Mouse (Mus musculus): ENCODE measurements at regions not wholly inside any gene's neighbourhood (a gene's known extent, or its start where the extent isn't known, plus 50 kb on each side); places are given as distances from the start of the nearest gene placed in this dataset.

GRCm38 (mm10) chr16:71622664-71623063 is 685.4 kb upstream of the Robo1 start:
- no peaks in the 10 kb centered on the region for H3K36me3 ChIP-seq
- H3K27me3 ChIP-seq (replicated peaks): no peaks in the 10 kb centered on the region
- H3K4me2 ChIP-seq: no peak overlapping the region
- no peak overlapping the region for H3K27ac ChIP-seq (ENCODE audit: poor library complexity, severe bottlenecking)
- WGBS: 81% methylated on average over 8 of the region's 8 CpGs
- no peak overlapping the region for H3K9ac ChIP-seq
- H3K4me1 ChIP-seq (replicated peaks): no peaks in the 10 kb centered on the region
- no peak for ATAC-seq (ENCODE audit: insufficient number of reproducible peaks, low FRiP score)
- no peaks in the 10 kb centered on the region for H3K9me3 ChIP-seq (replicated peaks)
- no peak overlapping the region for H3K4me3 ChIP-seq

GRCm38 (mm10) chr16:71640361-71640760 is 667.7 kb upstream of the Robo1 start:
- Histone ChIP-seq H3K4me3 (no peak overlapping the region), H3K4me1 (replicated peaks) (no peaks in the 10 kb centered on the region), H3K9ac (no peak overlapping the region), H3K4me2 (no peak overlapping the region), H3K27me3 (replicated peaks) (no peaks in the 10 kb centered on the region), H3K36me3 (no peaks in the 10 kb centered on the region), H3K9me3 (replicated peaks) (no peaks in the 10 kb centered on the region), H3K27ac (ENCODE audit: poor library complexity, severe bottlenecking) (no peak overlapping the region)
- WGBS: 63% methylated on average over 2 of the region's 2 CpGs
- ATAC-seq (ENCODE audit: insufficient number of reproducible peaks, low FRiP score): no peak

- no peak overlapping the region for H3K9ac ChIP-seq
- no peak overlapping the region for H3K4me3 ChIP-seq
- no peaks in the 10 kb centered on the region for H3K9me3 ChIP-seq (replicated peaks)
- no peaks in the 10 kb centered on the region for H3K27me3 ChIP-seq (replicated peaks)
- no peak overlapping the region for H3K4me2 ChIP-seq
- H3K27ac ChIP-seq (ENCODE audit: poor library complexity, severe bottlenecking): no peak overlapping the region
- H3K36me3 ChIP-seq: no peaks in the 10 kb centered on the region
- no peaks in the 10 kb centered on the region for H3K4me1 ChIP-seq (replicated peaks)
- no peak for ATAC-seq (ENCODE audit: insufficient number of reproducible peaks, low FRiP score)
- WGBS: 62% methylated on average over 6 of the region's 6 CpGs
Observed at GRCm38 (mm10) chr16:71643223-71643622, 664.9 kb upstream of the Robo1 start.

DNA sequence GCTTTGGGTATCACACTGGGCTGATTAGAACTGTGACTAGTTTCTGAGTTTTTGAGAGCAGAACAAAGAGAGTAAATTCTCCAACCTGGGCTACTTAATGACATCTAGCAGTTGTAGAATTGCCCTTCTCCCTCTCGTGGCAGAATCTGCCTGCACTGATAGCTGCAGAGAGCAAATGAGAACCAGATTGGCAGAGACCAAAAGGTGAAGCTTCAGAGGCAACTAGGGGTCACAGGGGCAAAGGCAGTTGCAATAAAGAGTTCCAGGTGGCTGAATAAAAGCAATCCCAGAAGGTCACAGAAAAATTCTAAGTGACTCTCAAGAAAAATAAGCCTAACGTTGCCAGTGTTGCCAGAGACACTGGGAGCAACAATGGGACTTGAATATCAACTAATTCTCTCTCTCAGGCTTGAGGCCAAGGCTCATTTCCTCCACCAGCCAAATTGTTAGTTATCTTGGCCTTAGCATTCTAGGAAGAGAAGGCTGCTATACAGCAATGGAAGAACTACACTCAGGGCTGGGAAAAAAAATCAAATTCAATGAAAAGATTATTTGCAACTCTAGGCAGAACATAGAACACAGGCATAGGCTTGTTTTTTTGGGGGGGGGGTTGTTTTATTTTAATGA is 629.9 kb upstream of the Robo1 start:
- no peak for ATAC-seq (ENCODE audit: insufficient number of reproducible peaks, low FRiP score)
- no peak overlapping the region for H3K4me2 ChIP-seq

DNA sequence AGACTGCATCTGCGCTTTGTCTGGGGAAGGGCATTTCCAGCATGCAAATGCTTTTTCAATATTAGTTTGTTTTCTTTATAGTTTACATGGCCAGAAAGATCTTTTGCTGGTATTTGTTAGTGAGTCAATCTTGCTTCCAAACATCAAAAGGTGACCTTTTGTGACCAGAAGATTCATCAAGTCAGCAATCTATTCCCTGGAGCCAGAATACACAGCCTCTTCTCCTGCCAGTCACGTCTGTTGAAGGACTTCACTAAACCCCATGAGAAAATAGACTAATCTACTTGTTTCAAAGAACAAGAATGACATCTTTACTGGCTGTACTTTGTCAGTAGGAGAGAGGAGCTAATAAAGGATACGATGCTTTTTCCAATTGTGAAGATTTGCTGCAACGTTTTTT is 614.6 kb upstream of the Robo1 start:
- 56% methylated on average over 4 of the region's 4 CpGs for WGBS
- Histone ChIP-seq H3K9me3 (replicated peaks) (no peaks in the 10 kb centered on the region), H3K27ac (ENCODE audit: poor library complexity, severe bottlenecking) (no peak overlapping the region), H3K36me3 (no peaks in the 10 kb centered on the region), H3K4me3 (no peak overlapping the region), H3K4me1 (replicated peaks) (no peaks in the 10 kb centered on the region), H3K9ac (no peak overlapping the region), H3K27me3 (replicated peaks) (no peaks in the 10 kb centered on the region), H3K4me2 (no peak overlapping the region)
- no peak for ATAC-seq (ENCODE audit: insufficient number of reproducible peaks, low FRiP score)

More for the DNA sequence above, 629.9 kb upstream of the Robo1 start:
- Histone ChIP-seq H3K4me1 (replicated peaks) (no peaks in the 10 kb centered on the region), H3K9me3 (replicated peaks) (no peaks in the 10 kb centered on the region), H3K27ac (ENCODE audit: poor library complexity, severe bottlenecking) (no peak overlapping the region), H3K9ac (no peak overlapping the region), H3K27me3 (replicated peaks) (no peaks in the 10 kb centered on the region), H3K36me3 (no peaks in the 10 kb centered on the region), H3K4me3 (no peak overlapping the region)
- 20% methylated on average over 2 of the region's 2 CpGs for WGBS

DNA sequence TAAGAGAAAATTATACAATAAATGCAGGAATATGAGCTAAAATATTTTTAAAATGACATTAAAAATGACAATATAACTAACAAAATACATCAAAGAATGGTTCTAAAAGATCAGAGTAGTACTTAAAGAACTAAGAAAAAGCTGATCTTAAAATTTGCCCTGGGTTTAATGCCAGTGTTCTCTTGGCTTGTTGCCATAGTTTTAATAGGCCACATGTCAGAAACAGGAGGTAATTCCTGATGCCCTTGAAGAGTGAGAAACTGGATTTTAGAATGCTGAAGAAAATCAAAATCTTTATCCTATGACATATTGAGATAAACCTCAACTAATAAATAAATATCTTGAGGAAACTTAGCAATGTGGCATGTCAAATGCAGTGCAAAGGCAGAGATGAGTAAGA is 602.3 kb upstream of the Robo1 start:
- no peak overlapping the region for H3K27ac ChIP-seq (ENCODE audit: poor library complexity, severe bottlenecking)
- no peak overlapping the region for H3K9ac ChIP-seq
- H3K27me3 ChIP-seq (replicated peaks): no peaks in the 10 kb centered on the region
- H3K9me3 ChIP-seq (replicated peaks): no peaks in the 10 kb centered on the region
- no peak overlapping the region for H3K4me3 ChIP-seq
- no peaks in the 10 kb centered on the region for H3K4me1 ChIP-seq (replicated peaks)
- ATAC-seq (ENCODE audit: insufficient number of reproducible peaks, low FRiP score): no peak
- no peak overlapping the region for H3K4me2 ChIP-seq
- no peaks in the 10 kb centered on the region for H3K36me3 ChIP-seq

DNA sequence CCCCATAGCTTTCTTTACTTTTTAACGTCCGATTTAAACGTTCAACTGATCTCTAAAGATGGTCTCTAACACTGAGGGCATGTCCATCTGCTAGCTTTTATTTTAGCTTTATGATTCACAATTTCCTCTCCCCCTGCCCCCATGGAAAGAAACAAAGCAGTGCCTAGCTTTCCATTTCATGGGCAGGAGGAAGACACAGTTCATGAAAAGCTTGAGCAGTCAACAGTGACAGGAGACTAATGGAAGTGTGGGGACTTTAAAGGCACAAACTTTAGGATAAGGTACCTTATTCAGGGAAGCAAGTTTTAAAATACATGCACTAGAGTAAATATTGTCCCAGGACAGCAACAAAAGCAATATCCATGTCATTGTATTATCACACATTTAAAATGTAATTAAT is 598.4 kb upstream of the Robo1 start:
- Histone ChIP-seq H3K4me1 (replicated peaks) (no peaks in the 10 kb centered on the region), H3K9me3 (replicated peaks) (no peaks in the 10 kb centered on the region), H3K27ac (ENCODE audit: poor library complexity, severe bottlenecking) (no peak overlapping the region), H3K36me3 (no peaks in the 10 kb centered on the region), H3K4me2 (no peak overlapping the region), H3K9ac (no peak overlapping the region), H3K4me3 (no peak overlapping the region), H3K27me3 (replicated peaks) (no peaks in the 10 kb centered on the region)
- 86% methylated on average over 3 of the region's 3 CpGs for WGBS
- no peak for ATAC-seq (ENCODE audit: insufficient number of reproducible peaks, low FRiP score)

DNA sequence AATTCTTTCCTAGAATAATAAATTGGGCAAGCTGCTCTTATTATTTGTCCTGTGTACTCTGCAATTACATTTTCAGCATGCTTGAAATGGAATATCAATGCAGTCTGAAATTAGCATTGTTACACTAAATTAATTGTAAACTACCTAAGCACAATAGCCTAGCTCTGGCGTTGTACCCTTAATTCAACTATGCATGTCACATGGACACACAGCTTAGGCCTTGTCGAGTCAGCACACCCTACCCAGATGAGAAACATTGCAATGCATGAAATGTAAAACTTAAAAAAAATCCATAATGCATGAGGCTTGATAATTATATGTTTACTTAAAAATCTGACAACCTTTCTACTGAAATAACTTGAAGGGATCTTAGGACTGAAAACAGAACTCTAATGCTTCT is 596.2 kb upstream of the Robo1 start:
- Histone ChIP-seq H3K4me2 (no peak overlapping the region), H3K9me3 (replicated peaks) (no peaks in the 10 kb centered on the region), H3K36me3 (no peaks in the 10 kb centered on the region), H3K27me3 (replicated peaks) (no peaks in the 10 kb centered on the region), H3K9ac (no peak overlapping the region), H3K27ac (ENCODE audit: poor library complexity, severe bottlenecking) (no peak overlapping the region), H3K4me3 (no peak overlapping the region), H3K4me1 (replicated peaks) (no peaks in the 10 kb centered on the region)
- ATAC-seq (ENCODE audit: insufficient number of reproducible peaks, low FRiP score): no peak
- 79% methylated on average over 2 of the region's 2 CpGs for WGBS

- Histone ChIP-seq H3K9me3 (replicated peaks) (no peaks in the 10 kb centered on the region), H3K4me1 (replicated peaks) (no peaks in the 10 kb centered on the region), H3K27ac (ENCODE audit: poor library complexity, severe bottlenecking) (no peak overlapping the region), H3K27me3 (replicated peaks) (no peaks in the 10 kb centered on the region), H3K4me2 (no peak overlapping the region), H3K36me3 (no peaks in the 10 kb centered on the region), H3K9ac (no peak overlapping the region), H3K4me3 (no peak overlapping the region)
- ATAC-seq (ENCODE audit: insufficient number of reproducible peaks, low FRiP score): no peak
- WGBS: 63% methylated on average over 3 of the region's 3 CpGs
Observed at GRCm38 (mm10) chr16:71717207-71717606, 590.9 kb upstream of the Robo1 start.

- 76% methylated on average over 2 of the region's 2 CpGs for WGBS
Observed at GRCm38 (mm10) chr16:71724898-71725297, 583.2 kb upstream of the Robo1 start.

DNA sequence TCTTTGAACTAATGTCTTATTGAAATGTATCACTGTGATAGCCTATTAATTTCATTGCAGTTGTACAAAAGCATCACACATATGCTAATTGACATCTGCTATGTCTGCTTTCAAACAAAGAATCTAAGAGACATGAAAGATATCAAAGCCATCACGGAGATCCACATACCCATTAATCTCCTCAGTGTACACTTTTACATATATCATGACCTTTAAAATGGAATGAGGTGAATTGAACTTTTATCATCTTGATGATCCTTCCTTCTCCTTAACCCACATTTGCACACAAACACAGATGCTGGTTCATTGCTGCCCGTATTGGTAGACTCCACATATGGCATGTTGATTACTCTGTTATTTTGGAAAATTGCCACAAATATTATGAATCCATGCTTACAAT is 570.2 kb upstream of the Robo1 start:
- no peak for ATAC-seq (ENCODE audit: insufficient number of reproducible peaks, low FRiP score)
- H3K9me3 ChIP-seq (replicated peaks): no peaks in the 10 kb centered on the region; the same call in 1 of the 2 replicates
- H3K4me3 ChIP-seq: no peak overlapping the region
- H3K9ac ChIP-seq: no peak overlapping the region
- no peaks in the 10 kb centered on the region for H3K27me3 ChIP-seq (replicated peaks)
- no peaks in the 10 kb centered on the region for H3K36me3 ChIP-seq
- no peak overlapping the region for H3K27ac ChIP-seq (ENCODE audit: poor library complexity, severe bottlenecking)
- WGBS: 77% methylated on average over 2 of the region's 2 CpGs
- no peaks in the 10 kb centered on the region for H3K4me1 ChIP-seq (replicated peaks)
- no peak overlapping the region for H3K4me2 ChIP-seq

More at GRCm38 (mm10) chr16:71724898-71725297, 583.2 kb upstream of the Robo1 start:
- no peak overlapping the region for H3K27ac ChIP-seq (ENCODE audit: poor library complexity, severe bottlenecking)
- H3K9ac ChIP-seq: no peak overlapping the region
- no peaks in the 10 kb centered on the region for H3K4me1 ChIP-seq (replicated peaks)
- H3K27me3 ChIP-seq (replicated peaks): no peaks in the 10 kb centered on the region
- no peaks in the 10 kb centered on the region for H3K9me3 ChIP-seq (replicated peaks)
- no peak overlapping the region for H3K4me3 ChIP-seq
- ATAC-seq (ENCODE audit: insufficient number of reproducible peaks, low FRiP score): no peak
- H3K36me3 ChIP-seq: no peaks in the 10 kb centered on the region
- H3K4me2 ChIP-seq: no peak overlapping the region

GRCm38 (mm10) chr16:71739104-71739503 is 569.0 kb upstream of the Robo1 start:
- Histone ChIP-seq H3K4me3 (no peak overlapping the region), H3K9ac (no peak overlapping the region), H3K4me1 (replicated peaks) (no peaks in the 10 kb centered on the region), H3K9me3 (replicated peaks) (no peaks in the 10 kb centered on the region; the same call in 1 of the 2 replicates), H3K27me3 (replicated peaks) (no peaks in the 10 kb centered on the region), H3K27ac (ENCODE audit: poor library complexity, severe bottlenecking) (no peak overlapping the region), H3K4me2 (no peak overlapping the region), H3K36me3 (no peaks in the 10 kb centered on the region)
- WGBS: 73% methylated on average over 5 of the region's 5 CpGs
- no peak for ATAC-seq (ENCODE audit: insufficient number of reproducible peaks, low FRiP score)
